Mouse (Mus musculus) left cerebral cortex, adult 18-20 months (tissue): ENCODE data around the gene Il3. TPM values are rescaled to one million over a fixed set of nuclear protein-coding genes. Genes with fewer than 3 reads are reported as not detected.
"Not testable (repeated sequence)": the region's sequence is repeated elsewhere in the genome, so short reads cannot be mapped to it uniquely, and the experiment has no call there.

Experiments
- DNase-seq, 2 experiments: peaks; one replicate each; pipeline ENCODE4 v3.0.0; 2021 to 2022; ENCODE audit warnings: low spot score in 2 of 2, mixed read lengths in 1 of 2
- long read RNA-seq, 2 experiments: library from polyadenylated mRNA; stranded (forward); transcript quantifications; one replicate each; pipeline ENCODE4 v2.0.0; 2021
- total RNA-seq, 2 experiments: library from RNA; stranded (reverse); gene quantifications; 2 replicates each; pipeline ENCODE4 v1.2.3; 2021

Gene Il3
- total RNA-seq, result not detected
- long read RNA-seq, experiment 1, result 0 reads
- long read RNA-seq, experiment 2, result 0 reads

DNA sequence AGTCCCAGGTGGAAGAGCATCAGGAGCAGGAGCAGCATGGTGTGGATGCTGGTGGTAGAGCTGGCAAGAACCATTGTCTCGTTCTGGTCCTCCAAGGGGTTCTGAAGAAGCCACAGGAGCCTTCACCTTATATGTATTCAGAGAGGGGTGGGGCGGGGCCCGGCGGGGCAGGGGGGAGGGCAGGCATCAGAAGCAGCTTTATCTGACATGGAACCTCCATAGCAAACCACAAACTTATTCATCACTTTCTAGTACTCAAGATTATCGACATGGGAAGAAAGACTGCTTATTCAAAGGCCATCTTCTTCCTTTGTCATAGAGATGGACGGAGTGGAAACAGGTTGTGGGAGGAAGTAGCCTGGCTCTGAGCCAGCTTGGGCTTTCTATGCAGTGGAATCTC lies at the start of gene Il3:
Il3 (minus strand) TSS at position 101 of the 400 bp plus-strand sequence.
- DNase-seq, result no peak

DNA sequence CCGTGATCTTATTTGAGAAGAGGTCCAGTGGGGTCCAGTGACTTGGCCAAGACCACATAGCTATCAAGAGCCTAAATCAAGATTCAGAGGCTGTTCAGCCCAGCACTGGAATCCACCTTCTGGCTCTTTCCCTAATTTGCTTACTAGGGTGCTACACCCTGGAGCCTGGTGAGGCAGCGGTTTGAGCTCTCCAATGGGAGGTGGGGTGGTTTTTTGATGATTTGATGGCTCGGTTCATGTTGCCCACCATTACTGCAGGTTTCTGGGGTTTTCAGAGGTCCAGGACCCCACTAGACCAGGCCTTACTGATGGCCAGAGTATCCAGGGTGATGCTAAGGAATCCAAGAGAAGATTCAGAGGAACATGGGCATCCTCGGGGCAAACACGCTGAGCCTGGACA lies 48.3 kb upstream of the Il3 start:
- DNase-seq, result no peak

DNA sequence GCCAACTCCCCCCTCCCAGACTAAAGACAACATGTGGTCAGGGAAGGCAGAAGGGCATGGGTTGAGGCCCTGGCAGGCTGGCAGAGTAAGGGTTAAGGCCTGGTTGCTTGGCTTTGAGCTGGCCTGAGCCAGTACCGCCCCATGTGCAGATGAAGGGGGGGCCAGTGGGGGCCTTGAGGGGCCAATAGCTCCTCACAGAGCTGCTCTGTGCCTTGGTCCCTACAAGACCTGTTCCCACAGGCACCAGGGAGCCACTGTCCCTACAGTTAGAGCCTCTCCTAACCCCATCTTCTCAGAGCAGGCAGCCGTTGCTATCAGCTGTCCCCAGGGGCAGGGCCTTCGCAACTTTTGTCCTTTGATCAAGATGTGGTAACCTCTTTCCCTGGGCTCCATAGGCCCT lies 47.7 kb upstream of the Il3 start:
- DNase-seq, result no peak

DNA sequence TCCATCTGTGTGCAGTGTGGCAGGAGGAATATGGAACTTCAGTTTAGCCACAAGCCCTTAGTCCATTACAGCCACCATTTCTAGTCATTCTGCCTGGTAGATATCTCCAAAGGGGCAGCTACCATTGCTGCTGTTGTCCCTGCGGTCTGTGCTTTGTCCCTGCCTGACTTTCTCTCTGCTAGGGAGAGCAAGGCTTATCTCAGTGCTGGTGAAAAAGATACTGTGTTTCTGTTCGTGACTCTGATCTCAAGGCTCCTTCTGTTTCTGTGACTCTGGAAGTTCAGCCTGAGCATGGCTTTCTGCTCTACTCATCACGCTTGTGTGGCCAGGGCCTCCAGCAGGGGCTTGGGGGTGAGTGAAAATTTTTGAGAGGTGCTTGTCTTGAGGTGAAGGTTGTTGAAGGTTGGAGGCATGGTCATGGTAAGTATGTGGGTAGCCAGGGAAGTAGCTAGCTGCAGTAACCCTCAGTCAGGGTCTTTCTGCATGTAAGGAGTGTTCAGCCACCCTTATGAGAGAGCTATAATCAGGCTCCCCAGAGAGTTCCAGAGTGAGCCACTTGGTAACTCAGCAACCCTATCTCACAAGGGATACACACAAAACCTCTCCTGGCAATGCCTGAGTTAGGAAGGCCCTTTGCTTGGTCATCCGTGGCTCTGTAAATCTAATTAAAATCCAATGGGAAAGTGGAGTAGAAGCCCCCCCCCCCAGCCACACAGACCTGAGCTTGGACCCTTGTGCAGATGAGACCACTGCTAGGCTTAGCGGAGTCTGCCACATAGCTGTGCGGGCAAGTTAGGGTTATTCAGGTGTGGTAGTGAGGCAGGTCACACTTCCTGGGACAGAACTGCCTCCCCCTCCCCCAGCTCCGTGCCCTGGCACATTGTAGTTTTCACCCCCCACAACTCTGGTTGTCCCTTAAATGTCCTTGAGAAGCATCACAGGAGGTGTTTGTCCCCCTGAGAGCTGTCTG lies 46.6 kb upstream of the Il3 start:
- DNase-seq, result no peak

DNA sequence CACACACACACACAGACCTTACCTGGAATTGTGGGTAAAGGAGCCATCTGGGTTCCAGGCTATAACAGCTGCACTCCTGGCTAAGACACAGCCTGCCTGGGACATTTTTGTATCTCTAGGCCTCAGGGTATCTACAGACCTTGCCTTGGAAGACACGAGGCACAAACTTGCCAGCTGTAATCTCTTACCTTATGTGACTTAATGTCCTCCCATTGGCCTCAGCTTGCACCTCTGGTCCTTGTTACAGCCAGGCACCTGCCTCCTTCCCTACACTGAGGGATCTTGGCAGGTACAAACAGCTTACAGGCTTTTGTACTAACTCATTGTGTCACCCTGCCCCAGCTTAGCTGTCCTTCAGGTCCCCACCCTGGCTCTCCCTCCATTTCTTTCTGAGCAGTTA lies 45.5 kb upstream of the Il3 start:
- DNase-seq, result no peak

DNA sequence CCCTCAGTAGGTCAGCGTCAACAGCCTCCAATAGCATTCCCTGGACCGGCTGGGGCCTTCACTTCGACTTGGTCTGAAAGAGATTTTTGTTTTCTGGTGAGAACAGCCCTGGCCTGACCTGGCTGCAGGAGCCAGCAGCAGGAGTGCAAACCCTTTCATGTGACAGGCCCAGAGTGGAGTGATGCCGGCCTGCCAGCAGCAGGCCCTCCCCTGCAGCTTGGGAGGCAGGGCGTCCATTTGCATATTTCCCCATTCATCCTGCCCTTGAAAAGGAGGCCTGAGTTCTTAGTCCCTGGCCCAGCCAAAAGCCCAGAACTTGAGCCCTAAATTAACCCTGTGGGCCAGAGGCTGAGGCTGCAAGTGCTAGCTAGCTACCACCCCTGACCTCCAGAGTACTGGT lies 44.9 kb upstream of the Il3 start:
- DNase-seq, result no peak

DNA sequence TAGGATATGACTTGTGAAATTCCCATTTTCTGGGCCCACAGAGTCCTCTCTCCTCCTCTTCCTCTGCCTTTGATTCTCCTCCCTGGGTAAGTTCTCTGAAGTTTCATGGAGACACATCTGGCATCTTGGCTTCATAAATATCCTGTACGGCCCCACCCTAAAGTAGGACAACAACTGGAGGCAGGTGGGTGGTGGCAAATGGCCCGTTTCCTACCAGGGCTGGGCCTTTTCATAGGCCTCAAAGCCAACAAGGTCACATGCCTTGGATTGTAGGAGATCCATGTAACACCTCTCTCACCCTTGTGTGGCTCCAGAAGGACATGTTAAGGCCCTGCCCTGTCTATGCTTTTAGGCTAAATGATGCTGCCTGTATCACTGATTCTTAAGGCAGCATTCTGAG lies 43.5 kb upstream of the Il3 start:
- DNase-seq, result no peak

DNA sequence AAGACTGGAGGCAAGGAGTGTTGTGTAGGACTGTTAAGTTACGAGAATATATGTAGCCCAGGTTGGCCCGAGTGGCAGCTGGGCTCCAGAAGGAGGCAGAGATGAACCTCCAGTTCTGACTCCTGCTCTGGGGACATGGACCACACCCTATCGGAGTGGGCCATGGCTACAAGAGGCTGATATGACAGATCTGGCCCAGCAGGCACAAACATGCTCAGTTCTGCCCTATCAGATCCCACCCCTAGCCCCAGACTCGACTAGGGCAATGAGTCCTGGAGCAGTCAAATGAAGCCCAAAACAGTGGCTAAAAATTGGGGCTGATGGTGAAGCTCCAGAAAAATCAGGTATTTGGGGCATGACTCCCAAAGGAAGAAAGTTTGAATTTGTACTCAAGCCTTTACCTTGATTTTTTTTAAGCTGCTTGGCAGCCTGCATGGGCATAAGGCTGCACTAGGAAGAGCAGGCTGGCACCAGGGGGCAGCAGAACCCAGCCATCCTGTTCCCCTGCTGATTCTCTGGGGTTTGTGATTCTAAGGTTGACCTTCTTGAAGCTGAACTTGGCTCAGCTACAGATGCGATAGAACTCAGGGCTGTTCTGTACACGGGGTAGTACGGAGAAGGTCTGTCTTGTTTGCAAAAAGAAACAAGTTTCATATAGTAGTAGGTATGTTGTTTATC lies 40.2 kb upstream of the Il3 start:
- DNase-seq, result peak; percentile 70 to 71

DNA sequence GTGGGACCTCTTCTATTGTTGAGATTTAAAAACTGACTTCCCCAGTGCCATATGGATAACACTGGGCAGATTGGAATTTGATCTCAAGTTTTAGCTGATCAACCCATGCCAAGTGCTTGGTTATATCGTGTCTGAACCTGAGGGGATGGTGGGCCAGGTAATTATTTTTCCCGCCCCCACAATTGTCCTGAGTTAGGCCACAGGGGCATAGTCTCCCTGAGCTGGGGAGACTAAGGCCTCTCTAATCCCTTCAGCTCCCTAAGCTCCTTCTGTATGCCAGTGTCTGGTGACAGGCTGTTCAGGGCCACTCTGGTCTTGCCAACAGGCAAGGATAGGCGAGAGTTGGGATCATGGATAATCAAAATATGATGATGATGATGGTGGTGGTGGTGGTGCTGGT lies 38.3 kb upstream of the Il3 start:
- no peak for DNase-seq

DNA sequence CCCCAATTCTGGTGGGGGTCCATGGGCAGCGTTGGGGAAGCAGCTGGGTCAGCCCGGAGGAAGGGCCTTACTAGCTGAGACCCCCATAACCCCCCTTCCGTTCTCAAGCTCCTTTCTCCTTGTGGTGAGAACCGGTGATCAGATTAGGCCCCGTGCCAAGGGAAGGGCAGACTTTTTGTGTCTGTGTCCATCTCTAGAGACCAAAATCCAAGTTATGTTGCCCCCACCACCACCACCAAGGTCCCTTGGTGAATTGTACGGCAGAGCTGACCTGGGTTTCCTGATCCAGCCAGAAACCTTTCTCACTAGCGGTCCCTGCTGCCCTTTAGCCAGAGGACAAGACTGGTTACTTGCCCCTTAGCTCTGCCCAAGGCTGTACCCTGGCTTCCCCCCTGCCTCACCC lies 37.4 kb upstream of the Il3 start:
- no peak for DNase-seq

DNA sequence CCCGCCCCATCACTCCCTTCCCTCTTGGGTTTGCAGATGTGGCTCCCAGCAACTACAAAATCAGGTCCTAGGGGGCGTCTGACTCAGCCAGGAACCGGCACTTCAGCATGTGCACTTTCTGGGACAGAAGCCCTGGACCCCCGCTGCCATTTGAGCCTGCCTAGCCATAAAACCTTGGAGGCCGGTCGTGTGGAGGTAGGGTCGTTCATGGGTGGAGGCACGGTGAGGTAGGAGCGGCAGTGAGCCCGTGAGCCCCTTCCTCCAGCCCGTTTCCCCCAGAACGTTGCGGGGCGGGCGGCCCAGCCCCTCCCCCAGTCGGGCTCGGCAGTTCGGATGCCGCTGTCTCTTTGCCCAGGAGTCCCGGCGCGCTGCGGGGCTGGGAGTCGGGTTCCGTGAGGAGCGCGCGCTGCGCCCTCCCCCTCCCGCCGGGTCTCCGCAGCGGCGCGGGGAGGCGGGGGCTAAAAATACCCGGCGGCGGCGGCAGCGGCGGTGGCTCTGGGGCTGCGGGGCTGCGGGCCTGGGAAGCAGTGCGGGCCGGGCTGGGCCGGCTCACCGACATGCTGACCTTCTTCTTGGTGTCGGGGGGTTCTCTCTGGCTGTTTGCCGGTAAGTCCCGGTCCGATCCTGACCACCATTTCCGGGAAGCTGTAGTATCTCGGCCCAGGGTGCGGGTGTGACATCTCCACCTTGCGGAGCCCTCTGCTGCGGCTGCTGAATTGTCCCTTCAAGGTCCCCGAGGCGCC lies 36.8 kb upstream of the Il3 start, which contains the start of gene Acsl6:
Acsl6 (plus strand) TSS at position 71 of the 743 bp plus-strand sequence.
- DNase-seq, result peak; percentile 64 to 76

DNA sequence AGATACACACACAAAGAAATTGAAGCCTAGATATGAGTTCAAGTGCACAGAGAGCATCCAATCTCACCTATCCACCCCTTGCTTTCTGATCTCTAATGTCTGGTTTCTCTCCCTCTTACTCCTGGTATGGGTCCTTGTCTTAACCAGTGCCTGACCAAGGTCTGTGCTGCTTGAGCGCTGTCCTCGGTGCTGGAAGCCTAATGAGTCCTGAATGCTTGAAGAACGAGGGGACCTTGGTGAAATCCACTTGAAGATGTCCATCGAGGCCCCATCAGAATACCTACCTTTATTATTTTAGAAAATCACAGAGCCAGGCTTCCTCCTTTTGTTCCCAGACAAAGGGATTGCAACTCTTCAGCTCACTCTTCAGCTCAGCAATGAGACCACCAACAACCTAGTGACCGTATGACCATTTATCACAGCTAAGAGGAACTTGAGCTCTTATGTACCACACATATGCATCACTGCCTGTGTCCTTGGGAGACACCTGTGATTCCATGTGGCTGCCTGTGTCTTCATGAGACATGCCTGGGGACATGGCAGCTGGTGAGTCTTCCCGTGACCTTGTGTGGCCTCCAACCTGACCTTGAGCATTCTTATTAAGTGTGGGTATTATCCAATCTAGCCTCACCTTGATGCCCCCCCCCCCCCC lies 36.1 kb upstream of the Il3 start:
- DNase-seq, result no peak

DNA sequence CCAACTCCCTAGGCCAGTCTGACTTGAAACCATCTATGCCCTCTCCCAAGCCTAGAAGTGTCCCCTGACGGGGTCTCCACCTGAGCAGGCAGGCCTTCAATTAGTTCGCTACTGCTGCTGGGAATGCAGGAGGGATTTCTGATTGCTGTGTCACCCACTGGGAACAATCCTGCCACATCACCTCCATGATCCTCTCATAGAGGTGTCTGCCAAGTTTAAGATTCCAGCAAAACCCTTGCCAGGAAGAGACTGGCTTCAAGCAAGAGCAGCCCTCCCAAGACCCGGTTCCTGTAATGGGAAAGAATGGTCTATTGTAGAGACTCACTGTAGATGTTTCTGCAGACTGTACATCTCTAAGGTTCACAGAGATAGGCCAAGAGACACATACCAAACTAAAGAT lies 35.5 kb upstream of the Il3 start:
- DNase-seq, result no peak

DNA sequence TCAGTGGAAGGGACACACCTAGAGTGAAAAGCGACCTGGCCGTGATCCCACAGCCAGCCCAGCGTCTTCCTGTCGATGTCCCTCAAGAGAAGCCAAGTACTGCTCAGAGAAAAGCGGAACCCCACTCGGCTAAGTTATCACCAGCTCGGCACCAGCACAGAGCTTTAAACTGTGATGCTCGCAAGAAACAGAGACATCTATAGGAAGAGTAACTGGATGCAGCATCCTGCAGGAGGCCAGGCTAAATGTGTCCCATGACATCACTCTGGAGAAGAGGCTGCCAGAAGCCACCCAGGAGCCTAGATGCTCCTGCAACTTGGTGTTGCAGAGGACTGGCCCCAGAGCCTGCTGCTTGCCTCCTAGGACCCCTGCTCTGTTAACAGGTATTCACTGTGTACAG lies 34.9 kb upstream of the Il3 start:
- DNase-seq, result peak; percentile 49 to 60

DNA sequence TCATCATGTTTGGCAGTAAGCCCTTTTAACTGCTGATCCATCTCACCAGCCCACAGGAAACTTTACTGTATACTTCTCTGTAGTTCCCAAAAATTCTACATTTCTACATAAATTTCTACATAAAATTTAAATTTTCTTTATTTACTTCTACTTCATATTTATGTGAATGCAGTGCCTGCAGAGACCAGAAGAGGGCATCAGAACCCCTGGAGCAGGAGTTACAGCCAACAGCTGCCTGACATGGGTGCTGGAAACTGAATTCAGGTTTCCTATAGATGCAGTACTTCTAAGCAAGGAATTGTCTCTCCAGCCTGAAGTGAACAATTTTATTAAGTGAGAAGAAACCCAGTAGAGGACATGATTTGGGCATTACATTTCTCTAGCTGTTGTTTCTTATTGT lies 31.7 kb upstream of the Il3 start:
- no peak for DNase-seq

DNA sequence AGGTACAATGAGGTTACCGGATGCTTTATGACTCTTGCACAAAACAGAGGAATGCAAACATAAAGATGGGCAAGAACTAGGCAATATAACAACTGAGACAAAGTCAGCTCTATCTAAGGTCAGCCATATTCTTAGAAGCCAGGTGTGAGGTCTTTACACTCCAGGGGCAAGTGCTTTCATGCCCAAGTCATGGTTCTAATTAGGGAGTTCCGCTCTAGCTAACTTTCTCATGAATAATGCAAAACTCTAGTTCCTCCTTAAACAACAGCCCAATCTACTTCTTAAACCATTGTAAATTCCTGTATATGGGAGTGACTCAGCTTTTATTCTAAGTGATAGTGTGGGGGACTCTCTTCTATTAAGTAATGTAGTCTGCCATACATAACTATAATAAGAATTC lies 30.4 kb upstream of the Il3 start:
- DNase-seq, result not testable (repeated sequence)

DNA sequence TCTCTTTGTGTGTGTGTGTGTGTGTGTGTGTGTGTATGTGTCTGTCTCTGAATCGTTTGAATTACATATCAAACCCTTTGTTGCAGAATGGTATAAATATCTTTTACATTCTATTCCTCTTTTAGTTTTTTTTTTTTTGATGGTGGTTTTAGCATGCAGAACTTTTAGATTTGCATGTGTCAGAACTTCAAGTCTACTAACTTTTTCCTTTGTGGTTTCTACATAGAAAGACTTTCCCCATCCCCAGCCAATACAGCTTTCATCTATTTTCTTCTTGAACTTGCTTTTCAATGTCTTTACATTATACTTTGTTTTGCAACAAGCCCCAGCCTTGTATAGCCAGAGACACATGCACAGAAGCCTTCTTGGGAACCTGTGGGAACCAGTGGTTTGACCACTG lies 29.7 kb upstream of the Il3 start:
- DNase-seq, result no peak

DNA sequence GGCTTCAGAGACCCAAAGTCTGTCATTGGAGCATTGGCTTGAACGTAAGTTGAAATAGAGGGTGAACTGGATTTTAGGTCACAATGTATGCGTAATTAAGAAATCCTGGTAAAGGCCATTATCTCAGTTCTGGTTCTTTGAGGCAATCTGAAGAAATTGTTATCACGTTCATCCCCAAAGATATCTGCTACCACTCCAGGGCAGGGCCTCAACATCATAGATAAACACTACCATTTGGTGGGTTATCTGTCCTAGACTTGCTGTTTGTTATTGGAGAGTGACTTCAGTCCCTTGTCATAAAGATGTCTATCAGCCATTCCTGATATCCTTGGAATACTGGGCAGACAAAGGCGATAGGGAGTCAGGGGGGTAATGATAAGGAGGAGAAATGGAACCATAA lies 28.9 kb upstream of the Il3 start:
- no peak for DNase-seq

DNA sequence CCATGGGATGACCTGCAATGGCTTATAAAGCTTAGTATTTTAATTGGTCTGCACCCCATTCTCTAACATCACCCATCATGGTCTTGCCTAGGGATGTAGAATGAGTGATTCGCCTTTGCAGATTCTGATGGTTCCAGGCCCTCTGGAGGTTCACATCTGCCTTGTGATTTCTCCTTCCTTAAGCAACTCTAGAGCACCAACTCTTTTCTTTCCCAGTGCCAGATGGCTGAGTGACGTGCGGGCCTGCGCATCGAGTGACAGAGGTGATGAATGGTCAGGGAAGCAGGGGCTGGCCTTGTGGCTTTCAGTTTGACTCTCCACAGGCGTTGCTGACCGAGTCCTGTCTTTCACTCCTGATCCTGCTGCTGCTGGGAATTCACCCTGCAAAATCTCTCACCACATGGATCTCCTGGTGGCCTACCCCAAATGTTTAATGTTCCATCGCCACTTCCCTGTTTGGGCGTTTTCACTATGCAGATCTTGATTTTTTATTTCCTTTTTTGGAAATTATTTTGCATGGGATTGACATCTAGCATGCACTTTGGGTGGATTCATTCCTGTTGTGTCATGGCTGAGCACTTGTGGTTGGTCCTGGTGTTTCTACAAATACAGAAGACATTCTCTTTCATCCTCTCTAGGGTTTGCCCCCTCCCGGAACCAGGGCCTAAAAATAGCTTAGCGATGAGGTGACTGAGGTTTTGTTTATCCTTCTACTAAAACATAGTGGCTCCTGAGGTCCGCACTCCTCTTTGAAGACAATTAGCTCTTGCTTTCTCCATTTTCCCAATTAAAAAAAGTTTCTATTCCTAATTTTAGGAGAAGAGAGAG lies 27.1 kb upstream of the Il3 start:
- no peak for DNase-seq

DNA sequence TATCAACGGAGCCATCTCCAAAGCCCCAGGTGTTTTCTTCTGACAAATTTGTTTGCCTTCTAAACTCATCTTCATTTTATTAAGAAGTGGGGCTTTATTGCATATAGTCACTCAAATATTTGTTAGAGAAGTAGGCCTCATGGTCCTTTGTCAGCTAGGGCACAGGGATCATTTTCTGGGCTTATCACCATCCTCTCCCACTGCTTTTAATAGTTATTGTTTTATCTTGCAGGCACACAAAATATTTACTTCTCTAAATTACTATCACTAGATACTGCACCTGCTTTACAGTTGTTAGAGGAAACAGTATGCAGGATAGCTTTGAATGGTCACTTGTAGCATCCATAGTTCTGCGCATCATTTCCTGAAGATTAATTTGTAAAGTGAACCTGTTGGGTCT lies 25.1 kb upstream of the Il3 start:
- no peak for DNase-seq
